Mouse (Mus musculus) C2C12 (cell line): Measurements from ENCODE around the gene Sh3bgrl.

ENCODE experiments used
- CEBPB ChIP-seq: IDR thresholded peaks from one replicate; pipeline ENCODE4 v1.6.1; 2011; ENCODE audit warnings: low read depth, mild to moderate bottlenecking, control low read depth, moderate library complexity
- CTCF ChIP-seq: IDR thresholded peaks from one replicate; pipeline ENCODE4 v1.5.1; 2011; ENCODE audit not compliant: control insufficient read depth, insufficient read depth, insufficient read length
- MAX ChIP-seq: IDR thresholded peaks from one replicate; pipeline ENCODE4 v1.6.1; 2011; ENCODE audit warnings: mild to moderate bottlenecking, control low read depth
- MYOG ChIP-seq: IDR thresholded peaks from one replicate; pipeline ENCODE4 v1.6.1; 2011; ENCODE audit not compliant: control insufficient read depth, insufficient read length; ENCODE audit errors: extremely low read depth
- USF1 ChIP-seq: IDR thresholded peaks from one replicate; pipeline ENCODE4 v1.6.1; 2011; ENCODE audit warnings: low read depth, mild to moderate bottlenecking, control low read depth, moderate library complexity

DNA sequence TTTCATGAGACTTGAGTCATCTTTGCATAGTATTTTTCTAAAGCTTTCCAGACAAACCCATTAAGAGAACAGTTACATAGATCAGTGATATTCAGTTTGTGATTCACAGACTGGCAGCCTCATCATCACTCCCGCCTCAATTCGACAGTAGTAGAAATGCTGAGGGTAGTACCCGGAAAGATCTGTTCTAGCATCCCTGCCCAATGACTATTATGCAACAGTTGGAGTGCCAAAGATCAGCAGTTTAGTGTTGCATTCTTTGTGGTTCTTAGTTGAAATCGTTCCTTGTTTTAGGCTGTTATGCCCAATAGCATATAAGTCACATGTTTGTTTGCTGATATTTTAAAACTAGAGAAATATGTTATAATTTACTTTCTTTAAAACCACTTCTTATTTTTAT is 94.4 kb downstream of the Sh3bgrl start:
- TF ChIP-seq CTCF (no peak), MYOG (no peak), MAX (no peak), CEBPB (no peak), USF1 (no peak)
